Mouse (Mus musculus): ENCODE results near the gene Sumo3. TPM values are rescaled to one million over a fixed set of nuclear protein-coding genes. Genes with fewer than 3 reads are reported as not detected.
A peak's percentile ranks its signal among the peaks of the same experiment; 100 is the strongest.

The Sumo3 gene
- polyA plus RNA-seq, 1 experiment from 2014 or later = 389 TPM

DNA sequence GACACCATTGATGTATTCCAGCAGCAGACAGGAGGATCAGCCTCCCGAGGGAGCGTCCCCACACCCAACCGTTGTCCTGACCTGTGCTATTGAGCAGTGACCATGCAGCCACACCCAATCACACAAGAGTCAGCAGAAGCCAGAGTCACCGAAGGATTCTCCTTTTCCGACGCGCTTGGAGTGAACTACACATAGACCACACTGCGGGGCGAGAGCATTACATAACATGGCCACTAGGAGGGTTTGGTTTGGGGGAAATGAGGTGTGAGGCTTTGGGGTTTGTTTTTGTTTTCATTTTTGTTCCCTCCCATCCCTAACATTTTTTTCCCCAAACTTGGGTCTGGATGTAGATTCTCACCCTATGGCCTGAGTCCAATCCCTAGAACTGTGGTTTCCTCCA is 10.3 kb downstream of the Sumo3 start:
- Histone ChIP-seq H3K27me3 (no peaks in the 10 kb centered on the region), H3K4me3 (no peak overlapping the region), H3K36me3 (peaks cover 85% of the 10 kb centered on the region), H3K27ac (no peak overlapping the region), H3K9ac (no peak overlapping the region), H3K4me1 (no peaks in the 10 kb centered on the region), H3K9me3 (no peaks in the 10 kb centered on the region), H3K4me2 (replicated peaks) (no peak overlapping the region)
- no peak for ATAC-seq (ENCODE audit: low FRiP score, low read depth)
- WGBS = 97% methylated on average over 9 of the region's 9 CpGs

DNA sequence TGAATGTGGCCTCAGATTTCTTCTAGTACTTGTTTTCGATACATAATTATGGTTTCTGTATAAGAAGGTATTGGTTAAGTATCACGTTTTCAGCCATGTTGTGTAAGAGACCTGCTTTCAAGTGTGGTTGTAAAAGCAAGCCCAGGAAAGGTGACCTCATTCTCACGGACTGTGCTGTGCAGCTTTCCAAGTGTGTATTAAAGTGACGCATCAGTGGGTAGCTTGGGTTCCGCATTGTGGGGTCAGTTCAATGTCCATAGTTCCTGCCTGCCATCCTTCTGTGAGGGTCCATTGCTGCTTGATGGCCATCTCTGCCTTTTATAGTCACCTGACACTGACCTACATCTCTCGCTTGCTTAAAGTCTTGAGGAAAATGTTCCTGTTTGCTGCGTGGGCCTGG is 11.0 kb downstream of the Sumo3 start:
- no peak for ATAC-seq (ENCODE audit: low FRiP score, low read depth)
- 96% methylated on average over 7 of the region's 7 CpGs for WGBS
- Histone ChIP-seq H3K9ac (no peak overlapping the region), H3K9me3 (no peaks in the 10 kb centered on the region), H3K4me3 (no peak overlapping the region), H3K36me3 (peaks cover 77% of the 10 kb centered on the region), H3K27me3 (no peaks in the 10 kb centered on the region), H3K27ac (no peak overlapping the region), H3K4me2 (replicated peaks) (no peak overlapping the region), H3K4me1 (no peaks in the 10 kb centered on the region)

DNA sequence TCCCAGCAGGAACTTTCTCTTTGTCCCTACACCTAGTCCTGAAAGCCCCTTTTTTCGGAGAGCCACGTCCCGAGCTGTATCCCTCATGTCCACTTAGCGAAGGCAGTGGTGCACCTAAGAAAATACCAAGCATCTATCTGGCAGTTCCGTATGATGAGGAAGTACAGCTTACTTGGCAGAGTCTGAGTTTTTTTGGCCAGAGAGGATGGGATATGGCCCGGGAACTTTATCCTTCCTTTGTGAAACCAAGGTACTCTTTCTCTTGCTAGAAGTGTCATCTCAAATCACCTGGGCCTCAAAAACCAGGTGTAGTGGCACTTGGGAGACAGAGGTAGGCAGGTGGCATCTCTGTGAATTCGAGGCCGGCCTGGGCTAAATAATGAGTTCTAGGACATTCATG is 15.6 kb downstream of the Sumo3 start:
- Histone ChIP-seq H3K9me3 (no peaks in the 10 kb centered on the region), H3K36me3 (peaks cover 39% of the 10 kb centered on the region), H3K9ac (peak overlapping the region; percentile 98), H3K4me2 (replicated peaks) (peak overlapping the region; percentile 78), H3K27me3 (no peaks in the 10 kb centered on the region), H3K4me1 (peaks cover 23% of the 10 kb centered on the region), H3K4me3 (peak overlapping the region; percentile 99), H3K27ac (peak overlapping the region; percentile 89)
- WGBS = 80% methylated on average over 8 of the region's 8 CpGs
- ATAC-seq (ENCODE audit: low FRiP score, low read depth) = no peak

DNA sequence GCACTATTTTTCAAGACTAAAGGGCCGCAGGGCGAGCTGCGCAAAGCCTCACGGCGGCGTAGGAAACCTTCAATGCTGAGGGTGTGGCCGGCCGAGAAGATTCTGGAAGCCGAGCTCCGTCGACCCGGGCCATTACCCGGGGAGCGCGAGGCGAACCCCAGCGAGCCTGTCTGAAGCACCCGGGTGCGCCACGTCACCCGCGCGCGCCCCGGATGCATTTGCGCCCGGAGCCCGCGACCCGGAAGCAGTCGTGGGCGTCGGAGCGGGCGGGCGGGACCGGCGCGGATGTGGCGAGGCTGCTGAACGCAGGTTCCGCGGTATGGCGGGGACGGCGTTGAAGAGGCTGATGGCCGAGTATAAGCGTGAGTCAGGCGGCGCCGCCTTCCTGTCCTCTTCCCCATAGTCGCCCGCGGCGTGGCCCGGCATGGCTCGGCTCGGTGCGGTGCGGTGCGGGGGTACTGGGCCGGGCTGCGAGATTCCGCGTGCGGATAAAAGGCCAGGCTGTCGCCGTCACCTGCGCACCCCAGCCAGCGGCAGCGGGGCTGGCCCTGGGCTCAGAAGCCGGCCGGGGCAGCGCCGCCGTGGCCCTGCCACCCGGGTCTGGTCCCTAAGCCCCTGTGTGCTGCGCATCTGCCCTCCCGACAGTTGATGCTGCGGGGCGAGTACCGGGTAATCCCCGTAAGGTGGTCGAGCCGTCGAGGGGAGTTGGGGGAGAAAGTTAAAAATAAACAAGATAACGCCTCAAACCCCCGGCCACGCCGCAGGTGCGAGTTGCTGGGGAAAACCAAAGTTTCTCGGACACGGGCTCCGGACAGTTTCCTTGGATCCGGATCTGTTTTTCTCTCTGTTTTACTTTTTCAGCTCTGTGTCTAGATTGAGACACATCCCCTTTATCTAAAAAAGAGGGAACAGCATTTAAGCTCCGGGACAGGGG is 16.4 kb downstream of the Sumo3 start, which contains the start of gene Ube2g2:
TSS of gene Ube2g2 (plus strand) at position 221 of the 934 bp plus-strand sequence.
- under 1% methylated on average over 96 of the region's 96 CpGs for WGBS
- peak within 1 kb of the TSS; percentile 89 for H3K27ac ChIP-seq
- H3K36me3 ChIP-seq = peaks cover 31% of the 10 kb centered on the region
- peak within 1 kb of the TSS; percentile 99 for H3K4me3 ChIP-seq
- peak within 1 kb of the TSS; percentile 78 for H3K4me2 ChIP-seq (replicated peaks)
- peak; percentile 90 for ATAC-seq (ENCODE audit: low FRiP score, low read depth)
- H3K9me3 ChIP-seq = no peaks in the 10 kb centered on the region
- peaks cover 23% of the 10 kb centered on the region for H3K4me1 ChIP-seq
- no peaks in the 10 kb centered on the region for H3K27me3 ChIP-seq
- peak within 1 kb of the TSS; percentile 98 for H3K9ac ChIP-seq

DNA sequence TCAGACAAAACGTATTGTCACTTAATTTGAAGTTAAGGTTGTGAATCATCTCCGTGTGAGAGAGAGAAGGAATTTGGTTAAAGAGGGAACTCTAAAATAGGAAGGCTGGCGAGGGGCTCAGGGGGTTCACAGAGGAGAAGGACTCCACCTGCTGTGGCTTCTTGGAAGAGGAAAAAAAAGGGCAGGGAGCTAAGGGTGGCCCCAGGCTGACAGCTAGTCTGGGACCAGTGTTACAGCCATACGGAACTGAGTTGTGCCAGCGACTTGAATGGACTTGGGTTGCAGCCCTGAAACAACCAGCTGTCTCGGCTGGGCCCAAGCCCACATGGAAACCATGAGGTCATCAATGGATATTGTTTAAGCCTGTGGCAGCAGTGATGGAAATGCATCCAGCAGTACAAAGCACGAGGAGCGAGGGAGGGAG is 17.2 kb downstream of the Sumo3 start:
- H3K4me2 ChIP-seq (replicated peaks) = peak overlapping the region; percentile 78
- WGBS = 10% methylated on average over 8 of the region's 8 CpGs
- peaks cover 23% of the 10 kb centered on the region for H3K4me1 ChIP-seq
- H3K27ac ChIP-seq = peak overlapping the region; percentile 80; the same call in 1 of the 2 replicates
- peak overlapping the region; percentile 98 for H3K9ac ChIP-seq
- H3K27me3 ChIP-seq = no peaks in the 10 kb centered on the region
- peaks cover 23% of the 10 kb centered on the region for H3K36me3 ChIP-seq
- ATAC-seq (ENCODE audit: low FRiP score, low read depth) = peak; percentile 18; the same call in 1 of the 2 replicates
- H3K9me3 ChIP-seq = no peaks in the 10 kb centered on the region
- H3K4me3 ChIP-seq = peak overlapping the region; percentile 99

DNA sequence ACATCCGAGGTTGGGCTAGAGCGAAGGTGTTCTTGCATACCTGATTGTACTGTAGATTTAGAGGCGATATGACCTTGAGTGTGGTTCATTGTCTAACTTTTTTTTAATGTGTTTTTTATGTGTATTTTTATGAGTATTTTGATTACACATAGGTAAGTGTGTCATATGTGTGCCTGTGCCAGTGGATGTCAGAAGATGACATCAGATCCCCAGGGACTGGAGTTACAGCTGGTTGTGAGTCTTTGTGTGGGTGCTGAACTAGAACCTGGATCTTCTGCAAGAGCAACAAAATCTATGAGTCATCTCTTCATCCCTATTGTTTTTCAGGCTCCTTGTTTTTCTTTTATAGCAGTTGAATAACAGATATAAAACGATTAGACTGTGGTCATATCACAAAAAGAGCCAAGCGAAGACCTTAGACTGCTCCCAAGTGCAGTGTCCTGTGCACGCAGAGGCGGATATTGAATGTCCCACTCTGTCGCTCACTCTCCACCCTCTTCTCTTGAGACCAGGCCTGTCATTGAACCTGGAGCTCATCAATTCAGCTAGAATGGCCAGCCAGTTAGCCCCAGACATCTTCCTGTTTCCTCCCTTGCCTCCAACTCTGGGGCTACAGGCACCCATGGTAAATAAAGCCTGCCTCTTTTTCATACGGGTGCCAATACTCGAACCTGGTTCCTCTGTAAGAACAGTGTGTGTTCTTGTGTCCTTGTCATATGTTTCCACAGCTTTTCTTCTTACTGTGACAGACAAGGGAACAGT is 17.9 kb downstream of the Sumo3 start:
- WGBS = 88% methylated on average over 10 of the region's 10 CpGs
- peaks cover 23% of the 10 kb centered on the region for H3K4me1 ChIP-seq
- H3K4me2 ChIP-seq (replicated peaks) = peak overlapping the region; percentile 78
- H3K36me3 ChIP-seq = peaks cover 16% of the 10 kb centered on the region; the same call in 1 of the 2 replicates
- no peak for ATAC-seq (ENCODE audit: low FRiP score, low read depth)
- H3K9me3 ChIP-seq = no peaks in the 10 kb centered on the region
- H3K27me3 ChIP-seq = no peaks in the 10 kb centered on the region
- peak overlapping the region; percentile 98; the same call in 1 of the 2 replicates for H3K9ac ChIP-seq
- 0 out of 2 replicates have a peak overlapping the region, but pooled peaks have one; percentile 80 for H3K27ac ChIP-seq
- peak overlapping the region; percentile 99 for H3K4me3 ChIP-seq

DNA sequence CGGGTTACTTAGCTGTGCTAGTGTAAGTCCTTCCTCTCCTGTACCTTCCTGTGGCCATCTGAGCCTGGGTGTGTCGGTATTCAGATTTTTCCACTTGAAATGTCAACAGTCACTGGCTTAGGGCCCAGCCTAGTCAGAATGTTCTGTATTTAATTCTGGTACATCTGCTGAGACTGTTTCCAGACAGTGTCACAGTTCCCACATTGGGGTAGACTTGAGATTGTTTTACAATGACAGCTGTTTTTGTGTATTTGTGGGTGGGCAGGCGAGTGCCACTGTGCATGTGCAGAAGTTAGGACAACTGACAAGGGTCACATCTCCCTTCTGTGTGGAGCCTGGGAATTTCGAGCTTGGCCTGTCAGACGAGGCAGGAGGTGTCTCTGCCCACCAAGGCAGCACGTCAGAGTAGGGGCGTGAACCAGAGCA is 18.7 kb downstream of the Sumo3 start:
- WGBS = 75% methylated on average over 7 of the region's 7 CpGs
- peaks cover 23% of the 10 kb centered on the region for H3K4me1 ChIP-seq
- H3K4me3 ChIP-seq = no peak overlapping the region
- no peaks in the 10 kb centered on the region for H3K9me3 ChIP-seq
- H3K4me2 ChIP-seq (replicated peaks) = no peak overlapping the region
- no peak overlapping the region for H3K27ac ChIP-seq
- no peak for ATAC-seq (ENCODE audit: low FRiP score, low read depth)
- no peaks in the 10 kb centered on the region for H3K27me3 ChIP-seq
- H3K9ac ChIP-seq = peak overlapping the region; percentile 27; the same call in 1 of the 2 replicates
- peaks cover 11% of the 10 kb centered on the region; the same call in 1 of the 2 replicates for H3K36me3 ChIP-seq

DNA sequence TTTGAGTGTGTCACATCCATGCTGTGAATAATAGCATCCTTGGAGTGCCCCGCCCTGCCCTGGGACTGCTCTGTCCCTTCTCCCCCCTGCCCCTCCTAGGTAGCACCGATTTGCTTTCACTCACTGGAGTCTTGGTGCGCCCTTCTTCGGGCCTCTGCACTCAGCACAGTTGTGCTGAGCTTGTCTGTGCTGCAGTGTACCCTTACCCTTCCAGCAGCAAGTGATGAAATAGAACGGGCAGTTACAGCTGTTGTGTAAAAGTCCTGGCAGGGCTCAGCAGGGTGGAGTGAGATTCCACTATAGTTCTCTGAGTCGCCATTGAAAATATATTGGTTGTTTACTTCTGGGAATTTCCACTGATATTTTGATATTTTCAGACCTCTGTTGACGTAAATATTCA is 20.1 kb downstream of the Sumo3 start:
- ATAC-seq (ENCODE audit: low FRiP score, low read depth) = no peak
- no peak overlapping the region for H3K27ac ChIP-seq
- no peak overlapping the region for H3K4me3 ChIP-seq
- peaks cover 7% of the 10 kb centered on the region for H3K36me3 ChIP-seq
- no peak overlapping the region for H3K4me2 ChIP-seq (replicated peaks)
- 81% methylated on average over 7 of the region's 7 CpGs for WGBS
- no peaks in the 10 kb centered on the region for H3K9me3 ChIP-seq
- no peak overlapping the region; the same call in 1 of the 2 replicates for H3K9ac ChIP-seq
- no peaks in the 10 kb centered on the region for H3K27me3 ChIP-seq
- H3K4me1 ChIP-seq = peaks cover 23% of the 10 kb centered on the region

DNA sequence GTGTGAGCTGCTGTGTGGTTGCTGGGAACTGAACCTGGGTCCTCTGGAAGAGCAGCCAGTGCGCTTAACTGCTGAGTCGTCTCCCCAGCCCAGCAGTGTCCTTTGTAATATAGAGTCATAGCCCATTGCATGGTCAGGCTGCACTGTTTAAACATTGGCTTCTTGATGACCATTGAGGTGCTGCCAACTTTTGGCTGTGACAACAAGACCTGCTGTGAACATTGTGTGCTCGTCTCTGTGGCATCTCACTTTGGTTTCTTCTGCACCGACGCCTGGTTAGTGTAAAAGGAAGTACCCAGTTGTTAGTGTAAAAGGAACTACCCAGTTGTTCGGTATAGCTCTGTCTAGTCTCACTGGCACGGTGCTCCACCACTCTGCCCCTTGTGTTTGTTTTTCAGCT is 20.7 kb downstream of the Sumo3 start:
- WGBS = 84% methylated on average over 7 of the region's 7 CpGs
- Histone ChIP-seq H3K4me3 (no peak overlapping the region), H3K27me3 (no peaks in the 10 kb centered on the region), H3K4me1 (peaks cover 23% of the 10 kb centered on the region), H3K4me2 (replicated peaks) (no peak overlapping the region), H3K27ac (no peak overlapping the region), H3K36me3 (peaks cover 13% of the 10 kb centered on the region), H3K9me3 (no peaks in the 10 kb centered on the region), H3K9ac (no peak overlapping the region)
- ATAC-seq (ENCODE audit: low FRiP score, low read depth) = no peak

DNA sequence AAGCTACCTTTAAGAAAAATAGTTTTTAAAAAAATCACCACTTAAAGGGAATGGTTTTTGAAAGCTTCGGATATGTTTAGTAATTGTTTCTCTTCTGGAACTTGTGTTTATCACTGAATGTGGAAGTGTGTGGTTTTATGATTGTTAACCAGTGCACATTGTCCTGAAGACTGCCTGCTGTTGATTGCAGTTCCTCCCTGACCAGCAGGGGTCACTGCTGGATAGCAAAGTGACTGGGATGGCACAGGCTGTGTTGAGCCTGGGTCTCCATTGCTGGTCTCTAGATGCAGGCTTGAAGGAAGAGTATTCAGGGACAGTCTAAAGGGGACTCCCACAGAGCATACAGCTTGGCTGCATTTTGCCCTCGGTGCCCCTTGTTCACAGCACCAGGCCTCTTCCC is 21.6 kb downstream of the Sumo3 start:
- H3K4me2 ChIP-seq (replicated peaks) = no peak overlapping the region
- ATAC-seq (ENCODE audit: low FRiP score, low read depth) = peak; percentile 58; the same call in 1 of the 2 replicates
- H3K27ac ChIP-seq = no peak overlapping the region
- no peak overlapping the region for H3K4me3 ChIP-seq
- 50% methylated on average over 2 of the region's 2 CpGs for WGBS
- peaks cover 20% of the 10 kb centered on the region for H3K36me3 ChIP-seq
- H3K9me3 ChIP-seq = no peaks in the 10 kb centered on the region
- peaks cover 23% of the 10 kb centered on the region for H3K4me1 ChIP-seq
- no peak overlapping the region for H3K9ac ChIP-seq
- no peaks in the 10 kb centered on the region for H3K27me3 ChIP-seq

DNA sequence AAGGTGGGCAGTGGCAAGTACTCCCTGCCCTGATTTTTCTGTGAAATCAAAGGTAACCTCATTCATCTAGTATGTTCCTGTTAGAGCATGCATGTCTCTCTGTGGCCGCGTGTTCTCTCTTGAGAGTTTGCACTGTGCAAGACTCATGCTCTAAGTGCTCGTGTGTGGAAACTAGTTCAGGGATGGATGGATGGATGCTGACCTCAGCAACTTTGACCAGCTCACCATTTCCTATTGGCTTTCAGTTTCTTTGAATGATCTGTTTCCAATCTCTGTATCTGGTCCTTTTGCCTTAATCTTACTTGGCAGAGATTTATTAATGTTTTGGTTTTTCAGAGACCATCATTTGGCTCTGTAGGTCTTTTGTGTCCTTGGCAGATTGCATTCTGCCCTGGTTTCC is 23.3 kb downstream of the Sumo3 start:
- ATAC-seq (ENCODE audit: low FRiP score, low read depth) = no peak
- Histone ChIP-seq H3K9me3 (no peaks in the 10 kb centered on the region), H3K4me3 (no peak overlapping the region), H3K4me1 (peaks cover 10% of the 10 kb centered on the region), H3K9ac (no peak overlapping the region), H3K27ac (no peak overlapping the region), H3K27me3 (no peaks in the 10 kb centered on the region), H3K36me3 (peaks cover 31% of the 10 kb centered on the region), H3K4me2 (replicated peaks) (no peak overlapping the region)
- WGBS = 81% methylated on average over 3 of the region's 3 CpGs

DNA sequence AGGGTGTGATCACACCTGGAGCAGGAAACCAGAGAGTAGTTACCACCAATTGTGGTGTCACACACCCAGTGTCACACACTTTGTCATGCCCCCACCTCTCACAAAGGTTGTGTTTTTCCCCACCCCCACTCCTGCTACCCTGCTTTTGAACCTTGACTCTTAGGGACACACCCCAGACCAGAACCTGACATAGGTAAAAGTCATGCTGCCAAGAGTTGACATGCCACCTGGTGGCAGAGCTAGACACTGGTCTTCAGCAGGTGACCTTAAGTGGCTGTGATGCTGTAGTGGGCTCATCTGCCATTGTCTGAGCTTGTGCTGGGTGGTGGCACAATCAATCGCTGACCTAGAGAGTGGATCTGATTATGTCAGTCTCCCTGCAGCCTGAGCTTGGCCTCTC is 24.1 kb downstream of the Sumo3 start:
- Histone ChIP-seq H3K4me2 (replicated peaks) (no peak overlapping the region), H3K4me3 (no peak overlapping the region), H3K27me3 (no peaks in the 10 kb centered on the region), H3K27ac (no peak overlapping the region), H3K9ac (no peak overlapping the region), H3K4me1 (peaks cover 7% of the 10 kb centered on the region), H3K36me3 (peaks cover 37% of the 10 kb centered on the region), H3K9me3 (no peaks in the 10 kb centered on the region)
- ATAC-seq (ENCODE audit: low FRiP score, low read depth) = no peak
- WGBS = 93% methylated on average over 1 of the region's 1 CpGs
